Mouse (Mus musculus): ENCODE data around the gene E130218I03Rik. TPM values are rescaled to one million over a fixed set of nuclear protein-coding genes. Genes with fewer than 3 reads are reported as not detected.

E130218I03Rik gene
- polyA plus RNA-seq, 1 experiment from 2014 or later, result 0.24 TPM

GRCm38 (mm10) chr4:134288397-134289256 lies 45.2 kb downstream of the E130218I03Rik start:
- 53% methylated on average over 11 of the region's 11 CpGs for WGBS
- H3K4me3 ChIP-seq (ENCODE audit: low read depth, low read length), result peak overlapping the region; percentile 81

GRCm38 (mm10) chr4:134292067-134292466 lies 48.6 kb downstream of the E130218I03Rik start:
- H3K27ac ChIP-seq (ENCODE audit: low read length), result no peak overlapping the region
- peaks cover 8% of the 10 kb centered on the region for H3K4me1 ChIP-seq (ENCODE audit: control insufficient read depth, insufficient read depth, low read length)
- no peak overlapping the region for H3K4me3 ChIP-seq (ENCODE audit: low read depth, low read length)
- no peak overlapping the region for H3K4me2 ChIP-seq (ENCODE audit: low read length)
- no peaks in the 10 kb centered on the region for H3K27me3 ChIP-seq (ENCODE audit: control insufficient read depth, insufficient read depth, low read depth, low read length)
- ATAC-seq, result no peak
- 20% methylated on average over 7 of the region's 7 CpGs for WGBS
- H3K9ac ChIP-seq (ENCODE audit: low read depth, low read length), result no peak overlapping the region
- H3K36me3 ChIP-seq (ENCODE audit: control insufficient read depth, insufficient read depth, low read length), result no peaks in the 10 kb centered on the region
- H3K9me3 ChIP-seq (replicated peaks; ENCODE audit: control insufficient read depth, low read length, poor library complexity, severe bottlenecking), result no peaks in the 10 kb centered on the region

More at GRCm38 (mm10) chr4:134288397-134289256, 45.2 kb downstream of the E130218I03Rik start:
- peak overlapping the region; percentile 100 for H3K27ac ChIP-seq (ENCODE audit: low read length)
- no peaks in the 10 kb centered on the region for H3K9me3 ChIP-seq (replicated peaks; ENCODE audit: control insufficient read depth, low read length, poor library complexity, severe bottlenecking)
- H3K27me3 ChIP-seq (ENCODE audit: control insufficient read depth, insufficient read depth, low read depth, low read length), result no peaks in the 10 kb centered on the region
- no peak for ATAC-seq
- peak overlapping the region; percentile 77 for H3K4me2 ChIP-seq (ENCODE audit: low read length)
- peak overlapping the region; percentile 100 for H3K9ac ChIP-seq (ENCODE audit: low read depth, low read length)
- peaks cover 17% of the 10 kb centered on the region for H3K4me1 ChIP-seq (ENCODE audit: control insufficient read depth, insufficient read depth, low read length)
- H3K36me3 ChIP-seq (ENCODE audit: control insufficient read depth, insufficient read depth, low read length), result no peaks in the 10 kb centered on the region; the same call in 1 of the 2 replicates

- H3K9ac ChIP-seq (ENCODE audit: low read depth, low read length), result no peak overlapping the region
- no peaks in the 10 kb centered on the region for H3K36me3 ChIP-seq (ENCODE audit: control insufficient read depth, insufficient read depth, low read length)
- 73% methylated on average over 18 of the region's 18 CpGs for WGBS
- H3K27me3 ChIP-seq (ENCODE audit: control insufficient read depth, insufficient read depth, low read depth, low read length), result no peaks in the 10 kb centered on the region
- H3K4me2 ChIP-seq (ENCODE audit: low read length), result no peak overlapping the region
- H3K9me3 ChIP-seq (replicated peaks; ENCODE audit: control insufficient read depth, low read length, poor library complexity, severe bottlenecking), result no peaks in the 10 kb centered on the region
- no peak overlapping the region for H3K4me3 ChIP-seq (ENCODE audit: low read depth, low read length)
- H3K4me1 ChIP-seq (ENCODE audit: control insufficient read depth, insufficient read depth, low read length), result peaks cover 8% of the 10 kb centered on the region
- no peak overlapping the region for H3K27ac ChIP-seq (ENCODE audit: low read length)
- ATAC-seq, result no peak
These were observed 49.7 kb downstream of the E130218I03Rik start for GRCm38 (mm10) chr4:134293061-134293691.

- Histone ChIP-seq H3K9me3 (replicated peaks; ENCODE audit: control insufficient read depth, low read length, poor library complexity, severe bottlenecking) (no peaks in the 10 kb centered on the region), H3K27me3 (ENCODE audit: control insufficient read depth, insufficient read depth, low read depth, low read length) (no peaks in the 10 kb centered on the region), H3K4me2 (ENCODE audit: low read length) (no peak overlapping the region), H3K36me3 (ENCODE audit: control insufficient read depth, insufficient read depth, low read length) (no peaks in the 10 kb centered on the region), H3K4me3 (ENCODE audit: low read depth, low read length) (no peak overlapping the region), H3K27ac (ENCODE audit: low read length) (no peak overlapping the region), H3K9ac (ENCODE audit: low read depth, low read length) (no peak overlapping the region), H3K4me1 (ENCODE audit: control insufficient read depth, insufficient read depth, low read length) (peaks cover 2% of the 10 kb centered on the region)
- no peak for ATAC-seq
- WGBS, result 75% methylated on average over 9 of the region's 9 CpGs
These were observed 50.3 kb downstream of the E130218I03Rik start for GRCm38 (mm10) chr4:134293692-134294163.

Other genes with a start within 250 kb of the E130218I03Rik start
- 45.7 and 48.6 TPM in 2 replicates for gene Dhdds, start 242.7 kb upstream of the E130218I03Rik start, polyA plus RNA-seq (2015; fragmentation: Nextera tagmentation; extraction: Ambion mirVana)
- gene Lin28a, start 224.8 kb upstream of the E130218I03Rik start, polyA plus RNA-seq (2015; fragmentation: Nextera tagmentation; extraction: Ambion mirVana), result 0.37 and 0.44 TPM in 2 replicates
- gene Zfp683, start 189.8 kb upstream of the E130218I03Rik start, polyA plus RNA-seq (2015; fragmentation: Nextera tagmentation; extraction: Ambion mirVana), result not detected in 2 replicates
- 3.8 and 6.6 TPM in 2 replicates for gene Crybg2, start 182.8 kb upstream of the E130218I03Rik start, polyA plus RNA-seq (2015; fragmentation: Nextera tagmentation; extraction: Ambion mirVana)
- gene Cd52, start 148.6 kb upstream of the E130218I03Rik start, polyA plus RNA-seq (2015; fragmentation: Nextera tagmentation; extraction: Ambion mirVana), result 0.92 and 2.1 TPM in 2 replicates
- 18.4 and 19.0 TPM in 2 replicates for gene Ubxn11, start 141.1 kb upstream of the E130218I03Rik start, polyA plus RNA-seq (2015; fragmentation: Nextera tagmentation; extraction: Ambion mirVana)
- 421 and 430 TPM in 2 replicates for gene Sh3bgrl3, start 114.9 kb upstream of the E130218I03Rik start, polyA plus RNA-seq (2015; fragmentation: Nextera tagmentation; extraction: Ambion mirVana)
- 16.7 and 18.1 TPM in 2 replicates for gene Cep85, start 56.5 kb upstream of the E130218I03Rik start, polyA plus RNA-seq (2015; fragmentation: Nextera tagmentation; extraction: Ambion mirVana)
- not detected in 2 replicates for gene Gm7534, start 40.7 kb upstream of the E130218I03Rik start, polyA plus RNA-seq (2015; fragmentation: Nextera tagmentation; extraction: Ambion mirVana)
- gene Catsper4, start 16.3 kb upstream of the E130218I03Rik start, polyA plus RNA-seq (2015; fragmentation: Nextera tagmentation; extraction: Ambion mirVana), result not detected in 2 replicates
- 0.11 and 0.13 TPM in 2 replicates for gene Cnksr1, start 5.3 kb upstream of the E130218I03Rik start, polyA plus RNA-seq (2015; fragmentation: Nextera tagmentation; extraction: Ambion mirVana)
- gene Zfp593, start 1.9 kb downstream of the E130218I03Rik start, polyA plus RNA-seq (2015; fragmentation: Nextera tagmentation; extraction: Ambion mirVana), result 12.4 and 13.4 TPM in 2 replicates
- not detected in 2 replicates for gene Gm30191, start 3.3 kb downstream of the E130218I03Rik start, polyA plus RNA-seq (2015; fragmentation: Nextera tagmentation; extraction: Ambion mirVana)
- 12.9 and 16.2 TPM in 2 replicates for gene Grrp1, start 10.4 kb downstream of the E130218I03Rik start, polyA plus RNA-seq (2015; fragmentation: Nextera tagmentation; extraction: Ambion mirVana)
- gene Pdik1l, start 44.2 kb downstream of the E130218I03Rik start, polyA plus RNA-seq (2015; fragmentation: Nextera tagmentation; extraction: Ambion mirVana), result 44.9 and 46.5 TPM in 2 replicates
- gene Trim63, start 71.5 kb downstream of the E130218I03Rik start, polyA plus RNA-seq (2015; fragmentation: Nextera tagmentation; extraction: Ambion mirVana), result 0.45 and 0.62 TPM in 2 replicates
- 0.26 and 0.30 TPM in 2 replicates for gene Slc30a2, start 99.5 kb downstream of the E130218I03Rik start, polyA plus RNA-seq (2015; fragmentation: Nextera tagmentation; extraction: Ambion mirVana)
- 0.45 and 0.58 TPM in 2 replicates for gene Extl1, start 140.2 kb downstream of the E130218I03Rik start, polyA plus RNA-seq (2015; fragmentation: Nextera tagmentation; extraction: Ambion mirVana)
- 7.5 and 8.8 TPM in 2 replicates for gene Pafah2, start 152.7 kb downstream of the E130218I03Rik start, polyA plus RNA-seq (2015; fragmentation: Nextera tagmentation; extraction: Ambion mirVana)
- gene Stmn1, start 224.7 kb downstream of the E130218I03Rik start, polyA plus RNA-seq (2015; fragmentation: Nextera tagmentation; extraction: Ambion mirVana), result 7,758 and 8,549 TPM in 2 replicates

Data from midbrain, embryonic 16.5 days (tissue).